In the genomic region with DNA sequence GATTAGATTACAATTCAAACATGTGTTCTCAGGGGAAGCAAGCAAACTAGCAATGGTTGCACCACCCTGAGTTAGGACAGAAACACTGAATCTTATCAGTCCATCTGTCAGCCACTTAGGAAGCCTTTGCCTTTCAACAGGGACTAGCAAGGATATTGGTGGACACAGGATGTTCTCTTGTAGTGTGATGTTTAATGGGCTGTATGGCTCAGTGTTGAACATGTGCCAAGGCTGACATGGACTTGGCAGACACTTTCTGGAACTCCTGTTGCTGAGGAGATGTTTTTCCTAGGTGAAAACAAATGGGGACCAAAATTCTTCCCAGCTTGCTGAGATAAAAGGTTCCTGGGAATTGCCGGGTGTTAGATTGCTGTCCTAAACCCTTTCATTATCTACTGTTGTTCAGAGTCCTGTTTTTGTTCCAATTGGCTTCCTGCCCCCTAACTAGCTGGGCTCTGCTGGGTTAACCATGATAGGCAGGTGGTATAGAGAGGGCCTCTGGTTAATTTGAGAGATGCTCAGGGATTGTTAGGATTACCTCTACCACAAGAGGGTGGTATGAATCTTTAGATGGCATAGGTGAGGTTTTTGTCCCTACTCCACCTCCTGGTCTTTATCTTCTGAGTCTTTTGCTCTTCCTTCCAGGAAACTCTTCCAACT, we compare ENCODE assay signal across 10 mouse cellular contexts.
DNase-seq lines count a peak whose midpoint lies in the region; ATAC-seq lines count a peak whose summit lies in the region.
"Had no signal": no experiment of that assay in that cellular context is flagged by ENCODE, and none has a peak within 500 bp of the region (broad histone marks: within the 10 kb centered on the region; RNA-seq: fewer than 3 reads in every experiment).

No protein-coding gene starts in this region.

- DNase-seq in cerebellum, postnatal 10 days: peak; percentile 80
- DNase-seq in cerebellum, adult 11 months: no peak
- no peak for DNase-seq in midbrain, embryonic 10.5 days (ENCODE audit: low spot score)
- peak; percentile 2 for DNase-seq in fibroblast of lung, adult 2 months (ENCODE audit: low read depth)
- DNase-seq in mesoderm, embryonic 11.5 days (ENCODE audit: low read depth, low spot score): peak; percentile 2
- DNase-seq in kidney, adult 9 months: no peak

- no peaks in the 10 kb centered on the region for H3K9me3 ChIP-seq in midbrain, embryonic 12.5 days
- H3K9me3 ChIP-seq in midbrain, embryonic 10.5 days (replicated peaks): no peaks in the 10 kb centered on the region
- no peaks in the 10 kb centered on the region for H3K9me3 ChIP-seq in kidney, embryonic 14.5 days (ENCODE audit: control insufficient read depth, low read length)
- H3K9me3 ChIP-seq: heart, embryonic 13.5 days; limb, embryonic 12.5 days had no signal

- H3K27ac ChIP-seq in midbrain, embryonic 12.5 days (replicated peaks): no peak overlapping the region
- H3K27ac ChIP-seq in midbrain, embryonic 10.5 days (replicated peaks): no peak overlapping the region
- H3K27ac ChIP-seq in kidney, embryonic 14.5 days (ENCODE audit: low read depth, low read length): no peak overlapping the region
- H3K27ac ChIP-seq: heart, embryonic 13.5 days; limb, embryonic 12.5 days had no signal

- H3K27me3 ChIP-seq in midbrain, embryonic 12.5 days: no peaks in the 10 kb centered on the region
- no peaks in the 10 kb centered on the region for H3K27me3 ChIP-seq in midbrain, embryonic 10.5 days (ENCODE audit: low read depth, poor library complexity, severe bottlenecking)
- no peaks in the 10 kb centered on the region for H3K27me3 ChIP-seq in kidney, embryonic 14.5 days (ENCODE audit: control insufficient read depth, insufficient read depth, low read length)
- H3K27me3 ChIP-seq: heart, embryonic 13.5 days; limb, embryonic 12.5 days had no signal

- no peaks in the 10 kb centered on the region for H3K4me1 ChIP-seq in midbrain, embryonic 12.5 days
- H3K4me1 ChIP-seq in midbrain, embryonic 10.5 days: no peaks in the 10 kb centered on the region
- H3K4me1 ChIP-seq in kidney, embryonic 14.5 days (ENCODE audit: control insufficient read depth, insufficient read depth, low read length): no peaks in the 10 kb centered on the region
- H3K4me1 ChIP-seq: heart, embryonic 13.5 days; limb, embryonic 12.5 days had no signal

- H3K9ac ChIP-seq in midbrain, embryonic 12.5 days (replicated peaks): no peak overlapping the region
- no peak overlapping the region for H3K9ac ChIP-seq in kidney, embryonic 14.5 days (ENCODE audit: low read depth, low read length)
- H3K9ac ChIP-seq: heart, embryonic 13.5 days; limb, embryonic 12.5 days had no signal

- no peak overlapping the region for H3K4me3 ChIP-seq in midbrain, embryonic 12.5 days
- H3K4me3 ChIP-seq in midbrain, embryonic 10.5 days: no peak overlapping the region
- H3K4me3 ChIP-seq in kidney, embryonic 14.5 days (ENCODE audit: low read length): no peak overlapping the region
- H3K4me3 ChIP-seq: heart, embryonic 13.5 days; limb, embryonic 12.5 days had no signal

- ATAC-seq in midbrain, embryonic 12.5 days (ENCODE audit: low FRiP score, low read depth): 0 out of 2 replicates have a peak, but pooled peaks have one; percentile 47
- no peak for ATAC-seq in kidney, embryonic 14.5 days (ENCODE audit: low FRiP score, low TSS enrichment)

- no peaks in the 10 kb centered on the region for H3K36me3 ChIP-seq in midbrain, embryonic 12.5 days
- no peaks in the 10 kb centered on the region for H3K36me3 ChIP-seq in midbrain, embryonic 10.5 days
- H3K36me3 ChIP-seq in kidney, embryonic 14.5 days (ENCODE audit: control insufficient read depth, insufficient read depth, low read length): no peaks in the 10 kb centered on the region
- H3K36me3 ChIP-seq: heart, embryonic 13.5 days; limb, embryonic 12.5 days had no signal

- 40% methylated on average over 1 of the region's 1 CpGs for WGBS in midbrain, embryonic 12.5 days
- WGBS in midbrain, embryonic 10.5 days: 48% methylated on average over 1 of the region's 1 CpGs
- WGBS in kidney, embryonic 14.5 days: 22% methylated on average over 1 of the region's 1 CpGs

- H3K4me2 ChIP-seq in midbrain, embryonic 12.5 days (replicated peaks): no peak overlapping the region
- no peak overlapping the region for H3K4me2 ChIP-seq in kidney, embryonic 14.5 days (replicated peaks; ENCODE audit: low read depth, low read length)
- H3K4me2 ChIP-seq: heart, embryonic 13.5 days; limb, embryonic 12.5 days had no signal

Comparison
In these comparisons a context has a peak if more than half of its experiments do, and no peak if none do; other contexts are left out.
1. DNase-seq: peak in cerebellum, postnatal 10 days (2 of 2), fibroblast of lung, adult 2 months (single experiment) and mesoderm, embryonic 11.5 days (single experiment); none in cerebellum, adult 11 months (single experiment), midbrain, embryonic 10.5 days (single experiment) and kidney, adult 9 months (single experiment).